Comparison of ENCODE assay signal across 10 mouse cellular contexts in the genomic region with DNA sequence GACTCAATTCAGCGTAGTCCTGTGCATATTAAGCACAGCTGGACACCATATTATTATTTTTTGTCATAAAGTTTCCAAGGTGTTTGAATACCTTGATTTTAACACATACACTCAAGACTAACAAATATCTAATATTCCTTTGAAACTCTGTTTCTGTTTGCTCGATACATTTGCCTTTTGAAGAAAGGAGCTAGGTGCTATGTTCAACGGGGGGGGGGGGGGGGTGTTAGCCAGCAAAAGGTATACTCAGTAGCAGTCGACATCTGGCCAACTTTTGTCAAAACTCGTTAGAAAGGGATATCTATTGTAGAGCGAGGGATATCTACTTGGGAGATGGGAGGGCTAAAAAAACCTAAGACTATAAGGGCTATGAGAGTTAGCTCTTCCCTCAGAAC. TPM values are rescaled to one million over a fixed set of nuclear protein-coding genes. Genes with fewer than 3 reads are reported as not detected.
DNase-seq lines count a peak whose midpoint lies in the region; ATAC-seq and TF ChIP-seq lines count a peak whose summit lies in the region.
"Had no signal": no experiment of that assay in that cellular context is flagged by ENCODE, and none has a peak within 500 bp of the region (broad histone marks: within the 10 kb centered on the region; RNA-seq: fewer than 3 reads in every experiment).

No protein-coding gene starts in this region.

- TF ChIP-seq POLR2A in MEL (IDR thresholded peaks at IDR 0.05; ENCODE audit: control insufficient read depth in 1 of 2, insufficient read depth in 1 of 2, low read depth in 1 of 2, low read length in 2 of 2, poor library complexity in 1 of 2): no peak

- H3K79me2 ChIP-seq in MEL (ENCODE audit: control insufficient read depth, insufficient read depth, low read length, poor library complexity): peaks cover 43% of the 10 kb centered on the region

- TF ChIP-seq RAD21 in MEL (IDR thresholded peaks at IDR 0.05; ENCODE audit: low read depth, low read length): no peak

- peak overlapping the region; percentile 93 for H3K4me3 ChIP-seq in heart, embryonic 13.5 days
- peak overlapping the region; percentile 74 for H3K4me3 ChIP-seq in MEL (ENCODE audit: control insufficient read depth in 1 of 2, insufficient read depth in 1 of 2, low read depth in 2 of 2, low read length in 2 of 2)
- H3K4me3 ChIP-seq in hindbrain, embryonic 11.5 days (ENCODE audit: low read depth, low read length): peak overlapping the region; percentile 71
- H3K4me3 ChIP-seq in midbrain, embryonic 11.5 days (ENCODE audit: low read depth, low read length): peak overlapping the region; percentile 85

- peak overlapping the region; percentile 100 for H3K9ac ChIP-seq in heart, embryonic 13.5 days
- peak overlapping the region; percentile 78 for H3K9ac ChIP-seq in MEL (ENCODE audit: control insufficient read depth, low read depth, low read length, poor library complexity, severe bottlenecking)
- H3K9ac ChIP-seq in hindbrain, embryonic 11.5 days (ENCODE audit: low read depth, low read length): peak overlapping the region; percentile 88
- peak overlapping the region; percentile 96 for H3K9ac ChIP-seq in midbrain, embryonic 11.5 days (ENCODE audit: low read length)

- peak overlapping the region; percentile 93 for H3K4me2 ChIP-seq in heart, embryonic 13.5 days
- peak overlapping the region; percentile 47 for H3K4me2 ChIP-seq in hindbrain, embryonic 11.5 days (replicated peaks; ENCODE audit: low read depth, low read length)
- H3K4me2 ChIP-seq in midbrain, embryonic 11.5 days: peak overlapping the region; percentile 83

- no peak for TF ChIP-seq CTCF in MEL (IDR thresholded peaks at IDR 0.05 in 2 of 3, conservative IDR thresholded peaks at IDR 0.05 in 1 of 3; ENCODE audit: control insufficient read depth in 1 of 3, insufficient read depth in 1 of 3, low read depth in 2 of 3, low read length in 3 of 3, poor library complexity in 1 of 3, severe bottlenecking in 1 of 3)

- TF ChIP-seq EP300 in MEL (IDR thresholded peaks at IDR 0.05; ENCODE audit: low read depth in 1 of 2, low read length in 2 of 2): no peak

- ATAC-seq in heart, embryonic 13.5 days (ENCODE audit: extremely low read depth, insufficient number of reproducible peaks, low FRiP score, low TSS enrichment): no peak
- ATAC-seq in hindbrain, embryonic 11.5 days (ENCODE audit: low FRiP score): no peak
- ATAC-seq in midbrain, embryonic 11.5 days (ENCODE audit: low FRiP score): no peak
- no peak for ATAC-seq in megakaryocyte progenitor cell, adult 5-6 weeks (replicated peaks; ENCODE audit: poor library complexity)

- H3K27me3 ChIP-seq in heart, embryonic 13.5 days (replicated peaks): no peaks in the 10 kb centered on the region
- no peaks in the 10 kb centered on the region for H3K27me3 ChIP-seq in MEL (ENCODE audit: control insufficient read depth in 1 of 2, insufficient read depth in 2 of 2, low read length in 2 of 2)
- H3K27me3 ChIP-seq in hindbrain, embryonic 11.5 days (ENCODE audit: control insufficient read depth, insufficient read depth, low read length): peaks cover 12% of the 10 kb centered on the region
- peaks cover 11% of the 10 kb centered on the region for H3K27me3 ChIP-seq in midbrain, embryonic 11.5 days (ENCODE audit: control insufficient read depth, insufficient read depth, low read length)

- peaks cover 75% of the 10 kb centered on the region for H3K4me1 ChIP-seq in heart, embryonic 13.5 days
- H3K4me1 ChIP-seq in MEL (ENCODE audit: control insufficient read depth in 1 of 2, insufficient read depth in 2 of 2, low read length in 2 of 2): peaks cover 15 to 28% of the 10 kb centered on the region in 2 experiments
- peaks cover 6% of the 10 kb centered on the region; the same call in 1 of the 2 replicates for H3K4me1 ChIP-seq in hindbrain, embryonic 11.5 days (replicated peaks; ENCODE audit: control insufficient read depth, insufficient read depth, low read length)
- peaks cover 40% of the 10 kb centered on the region for H3K4me1 ChIP-seq in midbrain, embryonic 11.5 days (ENCODE audit: control insufficient read depth, insufficient read depth, low read length)

- H3K9me3 ChIP-seq in heart, embryonic 13.5 days: no peaks in the 10 kb centered on the region
- no peaks in the 10 kb centered on the region for H3K9me3 ChIP-seq in MEL (replicated peaks; ENCODE audit: insufficient read depth, low read length)
- H3K9me3 ChIP-seq in hindbrain, embryonic 11.5 days (ENCODE audit: control insufficient read depth, low read length): no peaks in the 10 kb centered on the region
- H3K9me3 ChIP-seq in midbrain, embryonic 11.5 days (ENCODE audit: control insufficient read depth, low read length): no peaks in the 10 kb centered on the region

- peak overlapping the region; percentile 100 for H3K27ac ChIP-seq in heart, embryonic 13.5 days (replicated peaks)
- peak overlapping the region; percentile 54 for H3K27ac ChIP-seq in MEL (ENCODE audit: control insufficient read depth, low read depth, low read length)
- 0 out of 2 replicates have a peak overlapping the region, but pooled peaks have one; percentile 90 for H3K27ac ChIP-seq in hindbrain, embryonic 11.5 days (ENCODE audit: low read depth, low read length)
- no peak overlapping the region for H3K27ac ChIP-seq in midbrain, embryonic 11.5 days (ENCODE audit: low read depth, low read length)

- no peak for DNase-seq in heart, postnatal 4 days
- DNase-seq in MEL (ENCODE audit: low read depth, low spot score): peak; percentile 49
- no peak for DNase-seq in hindbrain, embryonic 11.5 days (ENCODE audit: low spot score)
- DNase-seq in midbrain, embryonic 11.5 days (ENCODE audit: low spot score, missing footprints): peak; percentile 84
- DNase-seq in cerebellum, postnatal 36 days: no peak
- no peak for DNase-seq in left cerebral cortex, postnatal 25 days (ENCODE audit: low spot score in 2 of 2)
- DNase-seq: cerebellum, postnatal 25 days; left cerebral cortex, postnatal 4 days had no signal

- peaks cover 71% of the 10 kb centered on the region for H3K36me3 ChIP-seq in heart, embryonic 13.5 days
- H3K36me3 ChIP-seq in MEL (ENCODE audit: control insufficient read depth in 1 of 2, insufficient read depth in 2 of 2, low read length in 2 of 2): peaks cover 0 to 34% of the 10 kb centered on the region in 2 experiments; a peak in 2 of 4 replicates
- no peaks in the 10 kb centered on the region for H3K36me3 ChIP-seq in hindbrain, embryonic 11.5 days (ENCODE audit: control insufficient read depth, insufficient read depth, low read length)
- H3K36me3 ChIP-seq in midbrain, embryonic 11.5 days (ENCODE audit: control insufficient read depth, insufficient read depth, low read length): no peaks in the 10 kb centered on the region

- intact Hi-C loops in left cerebral cortex, postnatal 25 days (cut with DNase I): loop anchor here (5.0 kb wide), 2 partner anchors 246 to 589 kb away; a partner anchor contains a TSS

- 22% methylated on average over 6 of the region's 6 CpGs for WGBS in heart, embryonic 13.5 days
- 26% methylated on average over 6 of the region's 6 CpGs for WGBS in hindbrain, embryonic 11.5 days
- WGBS in midbrain, embryonic 11.5 days: 26% methylated on average over 6 of the region's 6 CpGs

TF ChIP-seq in MEL, 35 proteins besides CTCF, POLR2A, EP300 and RAD21:
- TF ChIP-seq SIN3A (IDR thresholded peaks at IDR 0.05; ENCODE audit: low read length) (no peak), CHD2 (IDR thresholded peaks at IDR 0.05; ENCODE audit: low read length) (no peak), TAL1 (IDR thresholded peaks at IDR 0.05; ENCODE audit: low read length) (no peak), ZMIZ1 (IDR thresholded peaks at IDR 0.05; ENCODE audit: low read depth, low read length) (no peak), POLR2AphosphoS2 (IDR thresholded peaks at IDR 0.05; ENCODE audit: low read length) (no peak), USF2 (IDR thresholded peaks at IDR 0.05; ENCODE audit: borderline replicate concordance in 1 of 2, insufficient read depth in 1 of 2, low read depth in 1 of 2, low read length in 2 of 2) (no peak), NRF1 (IDR thresholded peaks at IDR 0.05; ENCODE audit: insufficient read depth, low read depth, low read length, poor library complexity, severe bottlenecking) (no peak), GABPA (IDR thresholded peaks at IDR 0.05; ENCODE audit: low read depth, low read length) (no peak), ELF1 (IDR thresholded peaks at IDR 0.05; ENCODE audit: low read depth, low read length) (no peak), MYB (IDR thresholded peaks at IDR 0.05; ENCODE audit: low read depth, low read length) (no peak), MXI1 (IDR thresholded peaks at IDR 0.05; ENCODE audit: low read depth, low read length) (no peak), POLR2AphosphoS5 (IDR thresholded peaks at IDR 0.05; ENCODE audit: borderline replicate concordance, low read depth, low read length) (no peak), KAT2A (conservative IDR thresholded peaks at IDR 0.05; ENCODE audit: low read depth, low read length) (no peak), CHD1 (IDR thresholded peaks at IDR 0.05; ENCODE audit: low read depth, low read length) (no peak), TBP (IDR thresholded peaks at IDR 0.05; ENCODE audit: low read depth, low read length) (no peak)

RNA-seq across cellular contexts. Expression of a gene that starts 6.4 kb away (rescaled TPM):
- 3,954 and 4,354 TPM in 2 replicates for polyA plus RNA-seq in heart, embryonic 13.5 days (2015; fragmentation: Nextera tagmentation; extraction: Ambion mirVana)
- total RNA-seq in heart, postnatal 4 days (2021): 1,000 to 10,000 TPM; 7,269 to 8,107 TPM
- 38.2 and 56.5 TPM in 2 replicates for total RNA-seq in MEL (2012; rRNA removed)
- polyA plus RNA-seq in MEL (2012; ENCODE audit: insufficient read depth in 1 of 2, insufficient read length in 2 of 2, low read depth in 1 of 2, low replicate concordance in 2 of 2, missing spikeins in 1 of 2): 100 to 1,000 TPM in 1 of 2 experiments, not detected in 1; 113 TPM
- 323 and 385 TPM in 2 replicates for polyA plus RNA-seq in hindbrain, embryonic 11.5 days (2014; fragmentation: Nextera tagmentation; extraction: Ambion mirVana)
- polyA plus RNA-seq in midbrain, embryonic 11.5 days (2014; fragmentation: Nextera tagmentation; extraction: Ambion mirVana): 298 and 333 TPM in 2 replicates
- total RNA-seq in megakaryocyte progenitor cell, adult 5-6 weeks (2015): 33.1 and 43.8 TPM in 2 replicates
- 47.0 and 50.4 TPM in 2 replicates for total RNA-seq in megakaryocyte progenitor cell, adult 5-6 weeks (2017)
- total RNA-seq in left cerebral cortex, postnatal 25 days (2021): 100 to 1,000 TPM; 228 to 236 TPM

Comparison
In these comparisons a context has a peak if more than half of its experiments do, and no peak if none do; other contexts are left out.
1. DNase-seq: peak in MEL (single experiment) and midbrain, embryonic 11.5 days (single experiment); none in heart, postnatal 4 days (single experiment), hindbrain, embryonic 11.5 days (single experiment), cerebellum, postnatal 36 days (0 of 2) and left cerebral cortex, postnatal 25 days (0 of 2).
2. RNA of a gene that starts 6.4 kb away (total RNA-seq): 7,269 to 8,107 TPM in heart, postnatal 4 days; 228 to 236 TPM in left cerebral cortex, postnatal 25 days, 33.1 to 50.4 TPM in megakaryocyte progenitor cell, adult 5-6 weeks and 38.2 to 56.5 TPM in MEL; every median in the first group is over 10 times any median in the second.
3. Peak in every context shown above with its lines, with median percentiles within 50 percentile points of each other: H3K4me2 ChIP-seq, H3K4me3 ChIP-seq and H3K9ac ChIP-seq.